Mouse (Mus musculus): ENCODE measurements around the gene Ttc13. TPM values are rescaled to one million over a fixed set of nuclear protein-coding genes. Genes with fewer than 3 reads are reported as not detected.
A peak's percentile ranks its signal among the peaks of the same experiment; 100 is the strongest.

Gene Ttc13
- polyA plus RNA-seq, 1 experiment from 2014 or later: 47.0 TPM

DNA sequence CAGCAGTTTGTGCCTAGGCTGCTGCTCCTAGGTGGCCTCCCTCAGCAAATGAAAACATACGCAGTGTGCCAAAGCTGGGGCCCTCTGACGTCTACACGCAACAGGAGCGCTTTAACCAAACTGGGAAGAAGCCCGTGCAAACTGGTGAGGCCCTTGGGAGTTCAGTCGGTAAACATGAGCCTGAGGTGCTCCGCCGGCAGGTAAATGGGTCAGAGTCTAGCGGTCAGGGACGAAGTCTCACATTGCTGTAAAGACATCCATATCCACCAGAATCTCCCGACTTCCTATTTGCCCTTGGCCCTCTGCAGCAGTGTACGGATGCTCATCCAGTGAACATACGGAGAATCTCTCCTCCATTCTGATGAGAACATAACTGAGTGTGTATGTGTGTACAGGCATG lies 24.9 kb upstream of the Ttc13 start:
- WGBS: 62% methylated on average over 13 of the region's 13 CpGs
- ATAC-seq (replicated peaks; ENCODE audit: low FRiP score): no peak

GRCm38 (mm10) chr8:124739268-124739667 lies 17.5 kb upstream of the Ttc13 start:
- Histone ChIP-seq H3K4me1 (no peaks in the 10 kb centered on the region), H3K36me3 (peaks cover 48% of the 10 kb centered on the region), H3K4me2 (no peak overlapping the region), H3K27me3 (no peaks in the 10 kb centered on the region), H3K9ac (no peak overlapping the region), H3K9me3 (replicated peaks) (no peaks in the 10 kb centered on the region), H3K4me3 (replicated peaks) (no peak overlapping the region), H3K27ac (no peak overlapping the region)
- no peak for ATAC-seq (replicated peaks; ENCODE audit: low FRiP score)
- 92% methylated on average over 1 of the region's 1 CpGs for WGBS

More for the DNA sequence above, 24.9 kb upstream of the Ttc13 start:
- no peak overlapping the region for H3K9ac ChIP-seq
- peaks cover 20% of the 10 kb centered on the region for H3K27me3 ChIP-seq
- no peaks in the 10 kb centered on the region for H3K36me3 ChIP-seq
- no peak overlapping the region for H3K4me3 ChIP-seq (replicated peaks)
- no peak overlapping the region for H3K27ac ChIP-seq
- peaks cover 23% of the 10 kb centered on the region for H3K4me1 ChIP-seq
- H3K9me3 ChIP-seq (replicated peaks): no peaks in the 10 kb centered on the region; the same call in 1 of the 2 replicates
- H3K4me2 ChIP-seq: no peak overlapping the region

GRCm38 (mm10) chr8:124735371-124735911 lies 13.7 kb upstream of the Ttc13 start:
- Histone ChIP-seq H3K4me2 (no peak overlapping the region), H3K9ac (no peak overlapping the region), H3K36me3 (peaks cover 77% of the 10 kb centered on the region), H3K4me1 (no peaks in the 10 kb centered on the region), H3K4me3 (replicated peaks) (no peak overlapping the region), H3K27me3 (no peaks in the 10 kb centered on the region), H3K9me3 (replicated peaks) (no peaks in the 10 kb centered on the region), H3K27ac (no peak overlapping the region)
- ATAC-seq (replicated peaks; ENCODE audit: low FRiP score): no peak
- 53% methylated on average over 3 of the region's 3 CpGs for WGBS

- Histone ChIP-seq H3K27me3 (no peaks in the 10 kb centered on the region), H3K27ac (no peak overlapping the region), H3K4me2 (no peak overlapping the region), H3K9me3 (replicated peaks) (no peaks in the 10 kb centered on the region), H3K36me3 (peaks cover 88% of the 10 kb centered on the region), H3K4me1 (no peaks in the 10 kb centered on the region), H3K4me3 (replicated peaks) (no peak overlapping the region), H3K9ac (no peak overlapping the region)
- WGBS: 90% methylated on average over 8 of the region's 8 CpGs
- ATAC-seq (replicated peaks; ENCODE audit: low FRiP score): no peak
Observed at GRCm38 (mm10) chr8:124732828-124733227, 11.0 kb upstream of the Ttc13 start.

DNA sequence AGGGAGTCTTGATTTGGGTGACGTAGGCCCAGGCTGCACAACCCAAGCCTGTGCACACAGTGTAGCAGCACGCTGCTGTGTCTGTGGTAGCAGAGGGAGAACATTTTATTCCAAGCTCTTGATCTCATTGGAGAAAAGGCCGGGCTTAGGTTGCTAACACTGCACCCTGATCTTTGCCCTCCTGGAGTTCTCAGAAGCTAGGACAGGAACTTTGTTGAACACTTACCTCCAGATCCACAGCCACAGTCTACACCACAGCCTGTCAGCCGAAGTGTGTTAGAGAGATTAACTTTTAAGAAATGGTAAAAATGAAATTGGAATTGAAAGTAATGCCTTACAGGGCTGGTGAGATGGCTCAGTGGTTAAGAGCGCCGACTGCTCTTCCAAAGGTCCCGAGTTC lies 2.5 kb upstream of the Ttc13 start:
- H3K27ac ChIP-seq: no peak overlapping the region
- 94% methylated on average over 7 of the region's 7 CpGs for WGBS
- no peaks in the 10 kb centered on the region for H3K27me3 ChIP-seq
- no peak for ATAC-seq (replicated peaks; ENCODE audit: low FRiP score)
- no peak overlapping the region for H3K4me3 ChIP-seq (replicated peaks)
- H3K9me3 ChIP-seq (replicated peaks): no peaks in the 10 kb centered on the region
- peaks cover 26% of the 10 kb centered on the region for H3K4me1 ChIP-seq
- peaks cover 40% of the 10 kb centered on the region for H3K36me3 ChIP-seq
- H3K4me2 ChIP-seq: no peak overlapping the region
- H3K9ac ChIP-seq: no peak overlapping the region

DNA sequence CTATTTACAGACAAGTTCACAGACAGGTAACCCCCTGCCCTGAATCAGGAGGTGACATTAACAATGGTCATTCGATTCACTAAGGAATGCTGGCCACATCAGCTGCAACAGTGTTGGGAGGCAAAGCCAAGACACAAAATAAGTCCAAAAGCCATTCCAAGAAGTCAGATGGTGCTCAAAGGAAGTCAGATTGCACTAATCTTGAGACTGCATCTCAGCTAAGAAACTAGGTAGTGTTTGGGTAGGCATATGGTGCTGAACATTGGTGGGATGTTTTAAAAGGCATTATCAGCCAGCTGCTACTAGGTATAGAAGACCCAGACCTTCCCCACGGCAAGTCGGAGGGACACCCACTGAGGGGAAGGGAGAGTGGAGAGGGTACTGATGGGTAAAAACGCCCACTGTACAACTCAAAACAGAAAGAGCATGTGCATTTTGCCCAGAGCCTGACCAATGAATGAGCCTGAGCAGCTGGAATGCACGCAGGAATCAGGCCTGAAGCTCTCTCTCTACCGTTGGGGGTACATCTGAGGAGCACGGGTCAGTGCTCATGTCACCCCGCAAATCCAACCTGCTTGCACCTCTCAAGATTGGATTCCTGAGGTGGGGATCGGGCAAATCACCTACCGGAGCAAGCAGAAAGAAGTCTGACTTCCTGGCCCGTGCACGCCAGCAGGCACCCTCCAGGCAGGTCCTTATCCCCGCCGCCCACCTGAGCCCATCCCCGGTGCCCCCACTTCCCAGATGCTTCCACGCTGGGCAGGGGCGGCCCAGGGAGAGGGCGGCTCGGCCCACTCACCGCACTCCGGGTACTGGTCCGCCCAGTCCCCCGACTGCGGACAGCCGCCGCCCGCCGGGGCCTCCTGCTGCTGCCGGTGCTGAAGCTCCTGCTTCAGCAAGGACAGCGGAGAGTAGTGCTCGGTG lies 583 bp downstream of the Ttc13 start:
- ATAC-seq (replicated peaks; ENCODE audit: low FRiP score): peak; percentile 71
- Histone ChIP-seq H3K27me3 (no peaks in the 10 kb centered on the region), H3K4me3 (replicated peaks) (peak overlapping the region; percentile 87), H3K4me2 (peak overlapping the region; percentile 85), H3K9ac (peak overlapping the region; percentile 81), H3K36me3 (peaks cover 12% of the 10 kb centered on the region), H3K9me3 (replicated peaks) (no peaks in the 10 kb centered on the region), H3K27ac (peak overlapping the region; percentile 46; the same call in 1 of the 2 replicates), H3K4me1 (peaks cover 26% of the 10 kb centered on the region)
- 3% methylated on average over 30 of the region's 31 CpGs for WGBS

DNA sequence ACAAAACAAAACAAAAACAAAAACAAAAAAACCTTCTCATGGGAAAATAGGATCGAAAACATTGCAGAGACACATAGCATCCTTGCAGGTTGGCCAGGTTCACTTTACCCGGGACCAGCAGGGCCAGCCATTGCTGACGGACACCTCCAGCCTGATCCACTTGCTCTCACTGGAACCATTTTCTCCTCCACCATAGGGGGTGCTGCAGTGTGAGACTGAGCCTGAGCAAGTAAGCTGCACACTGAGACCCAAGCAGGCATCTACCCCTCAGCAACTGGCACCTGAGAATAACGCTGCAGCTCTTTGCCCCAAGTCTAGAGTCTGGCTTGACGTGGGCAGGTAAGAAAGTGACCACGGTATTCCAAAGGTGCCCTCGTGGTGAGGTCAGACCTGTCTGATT lies 1.6 kb downstream of the Ttc13 start:
- 0 out of 2 replicates have a peak, but pooled peaks cover 3% of the 10 kb centered on the region for H3K36me3 ChIP-seq
- no peak overlapping the region for H3K4me3 ChIP-seq (replicated peaks)
- 78% methylated on average over 7 of the region's 7 CpGs for WGBS
- H3K4me1 ChIP-seq: peaks cover 26% of the 10 kb centered on the region
- no peak overlapping the region for H3K9ac ChIP-seq
- peak overlapping the region; percentile 85; the same call in 1 of the 2 replicates for H3K4me2 ChIP-seq
- H3K27ac ChIP-seq: no peak overlapping the region
- H3K27me3 ChIP-seq: no peaks in the 10 kb centered on the region
- no peak for ATAC-seq (replicated peaks; ENCODE audit: low FRiP score)
- H3K9me3 ChIP-seq (replicated peaks): no peaks in the 10 kb centered on the region

GRCm38 (mm10) chr8:124715736-124716135 lies 6.0 kb downstream of the Ttc13 start:
- Histone ChIP-seq H3K27me3 (no peaks in the 10 kb centered on the region), H3K36me3 (peaks cover 38% of the 10 kb centered on the region), H3K9ac (no peak overlapping the region), H3K27ac (no peak overlapping the region), H3K4me3 (replicated peaks) (no peak overlapping the region), H3K4me2 (no peak overlapping the region), H3K9me3 (replicated peaks) (no peaks in the 10 kb centered on the region), H3K4me1 (peaks cover 7% of the 10 kb centered on the region)
- WGBS: 85% methylated on average over 8 of the region's 8 CpGs
- no peak for ATAC-seq (replicated peaks; ENCODE audit: low FRiP score)

DNA sequence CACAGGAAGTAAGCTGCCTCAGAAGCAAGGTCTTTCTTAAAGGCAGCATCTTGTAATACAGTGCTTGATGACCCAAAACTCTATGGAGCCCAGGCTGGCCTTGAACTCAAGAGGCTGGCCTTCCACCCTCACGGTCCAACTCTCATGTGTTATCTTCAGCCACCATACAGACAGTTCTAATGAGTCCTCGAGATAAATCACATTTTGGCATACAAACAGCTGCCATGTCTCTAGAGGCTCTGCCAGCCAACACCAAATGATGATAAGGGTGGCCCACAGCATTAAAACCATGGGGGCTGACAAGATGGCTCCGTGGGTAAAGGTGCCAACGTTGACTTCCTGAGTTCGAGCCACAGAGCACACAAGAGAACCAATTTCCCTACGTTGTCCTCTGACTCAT lies 8.6 kb downstream of the Ttc13 start:
- H3K36me3 ChIP-seq: peaks cover 57% of the 10 kb centered on the region
- no peaks in the 10 kb centered on the region for H3K4me1 ChIP-seq
- no peak for ATAC-seq (replicated peaks; ENCODE audit: low FRiP score)
- H3K27ac ChIP-seq: no peak overlapping the region
- H3K4me3 ChIP-seq (replicated peaks): no peak overlapping the region
- H3K4me2 ChIP-seq: no peak overlapping the region
- 90% methylated on average over 6 of the region's 6 CpGs for WGBS
- no peaks in the 10 kb centered on the region for H3K9me3 ChIP-seq (replicated peaks)
- no peaks in the 10 kb centered on the region for H3K27me3 ChIP-seq
- H3K9ac ChIP-seq: no peak overlapping the region

DNA sequence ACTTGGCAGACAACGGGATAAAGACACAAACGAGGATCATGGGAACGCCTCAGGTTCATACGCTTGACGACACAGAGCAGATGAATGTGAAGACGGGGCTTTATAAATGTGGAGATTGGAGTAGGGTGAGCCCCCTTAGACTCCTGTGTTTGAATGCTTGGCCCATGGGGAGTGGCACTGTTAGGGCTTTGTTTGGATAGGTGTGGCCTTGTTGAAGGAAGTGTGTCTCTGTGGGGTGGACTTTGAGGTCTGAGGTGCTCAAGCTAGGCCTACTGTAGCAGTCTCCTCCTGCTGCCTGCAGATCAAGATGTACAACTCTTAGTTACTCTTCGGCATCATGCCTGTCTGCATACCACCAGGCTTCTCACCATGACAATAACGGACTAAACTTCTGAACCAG lies 16.0 kb downstream of the Ttc13 start:
- Histone ChIP-seq H3K4me3 (replicated peaks) (no peak overlapping the region), H3K27me3 (no peaks in the 10 kb centered on the region), H3K27ac (no peak overlapping the region), H3K9me3 (replicated peaks) (no peaks in the 10 kb centered on the region), H3K4me2 (no peak overlapping the region), H3K36me3 (peaks cover 71% of the 10 kb centered on the region), H3K9ac (no peak overlapping the region), H3K4me1 (no peaks in the 10 kb centered on the region)
- WGBS: 97% methylated on average over 8 of the region's 8 CpGs
- ATAC-seq (replicated peaks; ENCODE audit: low FRiP score): no peak

- no peak overlapping the region for H3K4me2 ChIP-seq
- H3K9ac ChIP-seq: no peak overlapping the region
- 80% methylated on average over 4 of the region's 4 CpGs for WGBS
- no peaks in the 10 kb centered on the region for H3K4me1 ChIP-seq
- no peak overlapping the region for H3K27ac ChIP-seq
- ATAC-seq (replicated peaks; ENCODE audit: low FRiP score): no peak
- H3K27me3 ChIP-seq: no peaks in the 10 kb centered on the region
- H3K36me3 ChIP-seq: peaks cover 73% of the 10 kb centered on the region
- H3K4me3 ChIP-seq (replicated peaks): no peak overlapping the region
- H3K9me3 ChIP-seq (replicated peaks): no peaks in the 10 kb centered on the region
Observed at GRCm38 (mm10) chr8:124704376-124704775, 17.4 kb downstream of the Ttc13 start.

DNA sequence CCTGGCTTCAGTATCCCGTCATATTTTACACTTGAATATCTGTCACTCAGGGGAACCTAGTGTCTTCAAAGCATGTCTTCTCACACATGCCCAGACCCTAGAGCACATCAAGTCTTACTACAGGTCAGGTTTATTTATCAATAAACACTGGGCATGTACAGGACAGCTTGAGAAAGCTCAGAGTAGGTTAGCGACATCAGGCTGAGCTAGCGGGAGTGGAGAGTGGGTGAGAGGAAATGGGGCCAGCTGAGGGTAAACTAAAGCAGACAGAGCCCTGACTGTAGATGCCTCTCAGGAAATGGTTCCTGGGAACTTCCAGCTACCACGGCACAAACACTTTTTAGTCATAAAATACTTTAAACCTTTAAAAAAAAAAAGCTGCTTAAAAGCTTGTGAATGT lies 18.3 kb downstream of the Ttc13 start:
- Histone ChIP-seq H3K27me3 (no peaks in the 10 kb centered on the region), H3K36me3 (peaks cover 71% of the 10 kb centered on the region), H3K4me2 (no peak overlapping the region), H3K27ac (no peak overlapping the region), H3K4me3 (replicated peaks) (no peak overlapping the region), H3K4me1 (no peaks in the 10 kb centered on the region), H3K9me3 (replicated peaks) (no peaks in the 10 kb centered on the region), H3K9ac (no peak overlapping the region)
- WGBS: 76% methylated on average over 4 of the region's 4 CpGs
- ATAC-seq (replicated peaks; ENCODE audit: low FRiP score): no peak

All from kidney, embryonic 15.5 days (tissue).